Mouse (Mus musculus) lung, embryonic 14.5 days (tissue): ENCODE data around the gene Galnt13. TPM values are rescaled to one million over a fixed set of nuclear protein-coding genes. Genes with fewer than 3 reads are reported as not detected.

ENCODE experiments used
- ATAC-seq: fragments of 200-750 bp; cut with Nextera tagmentation; 2 replicates; pipeline ENCODE4 v1.8.0; 2017; ENCODE audit warnings: mild to moderate bottlenecking, moderate TSS enrichment, moderate library complexity; ENCODE audit not compliant: insufficient read depth
- DNase-seq: peaks from one replicate; pipeline ENCODE4 v3.0.0-alpha.2; 2015
- H3K27ac ChIP-seq: fragments of 300-500 bp; sonication (generic); 2 replicates; pipeline ENCODE4 v1.5.1; 2014; ENCODE audit warnings: low read depth, mild to moderate bottlenecking, moderate library complexity
- H3K27me3 ChIP-seq: fragments of 300-500 bp; sonication (generic); 2 replicates; pipeline ENCODE4 v1.6.1; 2014; ENCODE audit warnings: low read length, control low read depth; ENCODE audit not compliant: insufficient read depth
- H3K36me3 ChIP-seq: fragments of 300-500 bp; sonication (generic); 2 replicates; pipeline ENCODE4 v1.6.1; 2014; ENCODE audit warnings: control low read depth; ENCODE audit not compliant: insufficient read depth
- H3K4me1 ChIP-seq: fragments of 300-500 bp; sonication (generic); 2 replicates; pipeline ENCODE4 v1.6.1; 2014; ENCODE audit warnings: antibody characterized with exemption, control low read depth; ENCODE audit not compliant: insufficient read depth
- H3K4me2 ChIP-seq: fragments of 300-500 bp; sonication (generic); 2 replicates; pipeline ENCODE4 v1.6.1; 2014; ENCODE audit warnings: mild to moderate bottlenecking
- H3K4me3 ChIP-seq: fragments of 300-500 bp; sonication (generic); 2 replicates; pipeline ENCODE4 v1.5.1; 2014; ENCODE audit warnings: low read depth, low read length
- H3K9ac ChIP-seq: fragments of 300-500 bp; sonication (generic); 2 replicates; pipeline ENCODE4 v1.6.1; 2014
- H3K9me3 ChIP-seq: fragments of 300-500 bp; sonication (generic); 2 replicates; pipeline ENCODE4 v1.6.1; 2016; ENCODE audit warnings: low read depth, low read length, control low read depth
- CTCF ChIP-seq: IDR thresholded peaks from 2 replicates; pipeline ENCODE4 v1.5.1; 2016; ENCODE audit warnings: antibody characterized with exemption, low read depth
- WGBS: fragments of 180-500 bp; shearing (Covaris S2); extraction: QIAGEN DNeasy Blood & Tissue Kit; methylation state at CpG from one replicate; pipeline ENCODE4 v1.1.7; 2014; 5-methylcytosine and 5-hydroxymethylcytosine counted together
- polyA plus RNA-seq: library from polyadenylated mRNA; unstranded; fragments of >200 nt; fragmentation: Nextera tagmentation; extraction: Ambion mirVana; gene quantifications from 2 replicates; pipeline ENCODE4 v1.2.1, GENCODE M21; 2014

Galnt13 gene
- polyA plus RNA-seq, 1 experiment from 2014 or later: 0.26 TPM

GRCm38 (mm10) chr2:54751232-54751631, 315.1 kb downstream of the Galnt13 start:
- Histone ChIP-seq H3K4me2 (no peak overlapping the region), H3K4me1 (no peaks in the 10 kb centered on the region), H3K9me3 (no peaks in the 10 kb centered on the region), H3K36me3 (no peaks in the 10 kb centered on the region), H3K27me3 (no peaks in the 10 kb centered on the region), H3K9ac (no peak overlapping the region), H3K4me3 (no peak overlapping the region), H3K27ac (no peak overlapping the region)
- DNase-seq (no peak), ATAC-seq (no peak)
- 80% methylated on average over 2 of the region's 2 CpGs for WGBS
- TF ChIP-seq CTCF: no peak

- DNase-seq (no peak), ATAC-seq (no peak)
- Histone ChIP-seq H3K9ac (no peak overlapping the region), H3K4me3 (no peak overlapping the region), H3K27me3 (no peaks in the 10 kb centered on the region), H3K9me3 (no peaks in the 10 kb centered on the region), H3K27ac (no peak overlapping the region), H3K36me3 (no peaks in the 10 kb centered on the region), H3K4me2 (no peak overlapping the region), H3K4me1 (no peaks in the 10 kb centered on the region)
- TF ChIP-seq CTCF: no peak
- WGBS: 29% methylated on average over 4 of the region's 4 CpGs
These were observed 323.7 kb downstream of the Galnt13 start for GRCm38 (mm10) chr2:54759781-54760180.

DNA sequence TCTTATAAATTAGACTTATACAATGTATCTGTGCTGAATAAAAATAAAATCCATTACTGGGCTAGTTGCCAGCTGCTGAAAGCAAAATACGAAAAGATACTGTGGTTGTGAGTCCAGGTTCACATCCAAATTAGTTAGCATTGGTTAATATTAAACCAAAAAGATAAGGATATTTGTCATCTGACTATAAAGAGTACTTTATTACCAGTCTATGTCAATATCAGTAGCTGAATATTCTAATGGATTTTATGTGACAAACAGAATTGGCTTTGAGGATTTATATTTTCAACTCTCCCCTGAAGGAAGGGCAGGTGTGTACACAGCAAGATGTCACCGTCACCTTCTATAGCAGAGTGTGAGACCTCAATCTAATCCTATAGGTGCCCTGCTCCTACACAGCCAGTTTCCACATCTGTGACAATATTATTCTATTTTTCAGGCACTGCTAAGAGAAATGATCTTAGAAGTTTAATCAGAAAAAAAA, 342.7 kb downstream of the Galnt13 start:
- H3K4me1 ChIP-seq: no peaks in the 10 kb centered on the region
- DNase-seq: no peak

GRCm38 (mm10) chr2:54813670-54814256, 377.6 kb downstream of the Galnt13 start:
- no peaks in the 10 kb centered on the region for H3K27me3 ChIP-seq
- H3K27ac ChIP-seq: no peak overlapping the region
- no peaks in the 10 kb centered on the region for H3K4me1 ChIP-seq
- no peak overlapping the region for H3K4me3 ChIP-seq
- H3K4me2 ChIP-seq: no peak overlapping the region
- H3K9ac ChIP-seq: no peak overlapping the region
- no peaks in the 10 kb centered on the region for H3K9me3 ChIP-seq
- no peak for DNase-seq
- no peak for ATAC-seq
- H3K36me3 ChIP-seq: no peaks in the 10 kb centered on the region
- 78% methylated on average over 2 of the region's 2 CpGs for WGBS
- TF ChIP-seq CTCF: no peak

More for the DNA sequence above, 342.7 kb downstream of the Galnt13 start:
- H3K4me2 ChIP-seq: no peak overlapping the region
- no peaks in the 10 kb centered on the region for H3K27me3 ChIP-seq
- no peak overlapping the region for H3K9ac ChIP-seq
- no peak overlapping the region for H3K4me3 ChIP-seq
- WGBS: 65% methylated on average over 2 of the region's 2 CpGs
- no peak overlapping the region for H3K27ac ChIP-seq
- no peak for ATAC-seq
- H3K9me3 ChIP-seq: no peaks in the 10 kb centered on the region
- H3K36me3 ChIP-seq: no peaks in the 10 kb centered on the region
- TF ChIP-seq CTCF: no peak

DNA sequence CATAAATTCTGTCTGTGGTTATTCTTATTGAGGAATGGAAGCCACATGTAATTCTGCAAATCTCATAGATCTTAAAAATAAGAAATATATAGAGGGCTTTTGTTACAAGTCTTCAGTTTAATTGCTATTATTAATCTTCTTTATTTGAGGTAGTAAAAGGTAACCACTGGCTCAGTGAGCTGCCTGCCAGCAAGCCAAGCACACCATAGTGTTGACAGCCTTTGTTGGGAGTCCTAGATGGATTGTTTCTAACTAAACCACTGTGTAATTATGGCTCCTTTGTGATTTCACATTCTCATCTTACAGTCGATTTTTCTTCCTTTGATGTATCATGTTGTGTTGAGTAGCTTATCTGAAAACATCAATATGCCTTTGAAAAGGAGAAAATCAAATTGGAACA, 405.1 kb downstream of the Galnt13 start:
- no peaks in the 10 kb centered on the region for H3K36me3 ChIP-seq
- H3K4me2 ChIP-seq: no peak overlapping the region
- no peak overlapping the region for H3K4me3 ChIP-seq
- no peak overlapping the region for H3K27ac ChIP-seq
- no peak for TF ChIP-seq CTCF
- H3K9me3 ChIP-seq: no peaks in the 10 kb centered on the region
- H3K4me1 ChIP-seq: no peaks in the 10 kb centered on the region
- H3K9ac ChIP-seq: no peak overlapping the region
- WGBS: 29% methylated on average over 1 of the region's 1 CpGs
- no peaks in the 10 kb centered on the region for H3K27me3 ChIP-seq
- ATAC-seq (no peak), DNase-seq (no peak)

- Histone ChIP-seq H3K4me3 (no peak overlapping the region), H3K36me3 (no peaks in the 10 kb centered on the region), H3K27me3 (no peaks in the 10 kb centered on the region), H3K9me3 (no peaks in the 10 kb centered on the region), H3K27ac (no peak overlapping the region), H3K4me1 (no peaks in the 10 kb centered on the region), H3K4me2 (no peak overlapping the region), H3K9ac (no peak overlapping the region)
- ATAC-seq (no peak), DNase-seq (no peak)
- whole genome bisulfite sequencing: 74% methylated on average over 7 of the region's 7 CpGs
- TF ChIP-seq CTCF: no peak
These were observed 470.4 kb downstream of the Galnt13 start for GRCm38 (mm10) chr2:54906282-54907060.

GRCm38 (mm10) chr2:54915088-54915670, 479.1 kb downstream of the Galnt13 start:
- Histone ChIP-seq H3K4me3 (no peak overlapping the region), H3K27me3 (no peaks in the 10 kb centered on the region), H3K4me1 (no peaks in the 10 kb centered on the region), H3K9ac (no peak overlapping the region), H3K9me3 (no peaks in the 10 kb centered on the region), H3K4me2 (no peak overlapping the region), H3K27ac (no peak overlapping the region), H3K36me3 (no peaks in the 10 kb centered on the region)
- 73% methylated on average over 1 of the region's 1 CpGs for WGBS
- no peak for DNase-seq
- ATAC-seq: no peak
- TF ChIP-seq CTCF: no peak
